Mouse (Mus musculus): Measurements from ENCODE around the gene Rnf111.

- no peak for TF ChIP-seq EP300 (IDR thresholded peaks at IDR 0.05)
- TF ChIP-seq CTCF (IDR thresholded peaks at IDR 0.05), result peak; percentile 47
Observed at GRCm38 (mm10) chr9:70395617-70396016, 107.9 kb downstream of the Rnf111 start.

Data from lung, postnatal 0 days (tissue).